Mouse (Mus musculus) midbrain, embryonic 14.5 days (tissue): ENCODE results near the gene Fgfr2. TPM values are rescaled to one million over a fixed set of nuclear protein-coding genes. Genes with fewer than 3 reads are reported as not detected.

ENCODE experiments used
- ATAC-seq: fragments of 200-750 bp; cut with Nextera tagmentation; 2 replicates; pipeline ENCODE4 v1.8.0; 2017; ENCODE audit warnings: moderate number of reproducible peaks, moderate library complexity; ENCODE audit not compliant: low FRiP score, low TSS enrichment
- DNase-seq: peaks from one replicate; pipeline ENCODE4 v3.0.0-alpha.2; 2015
- H3K27ac ChIP-seq: fragments of 300-500 bp; sonication (generic); replicated peaks from 2 replicates; pipeline ENCODE4 v1.5.1; 2014; ENCODE audit warnings: mild to moderate bottlenecking, low read depth, low read length, moderate library complexity
- H3K27me3 ChIP-seq: fragments of 300-500 bp; sonication (generic); 2 replicates; pipeline ENCODE4 v1.6.1; 2014; ENCODE audit warnings: low read length, control low read depth, mixed read lengths; ENCODE audit not compliant: control insufficient read depth, insufficient read depth
- H3K36me3 ChIP-seq: fragments of 300-500 bp; sonication (generic); 2 replicates; pipeline ENCODE4 v1.6.1; 2014; ENCODE audit warnings: low read length, control low read depth; ENCODE audit not compliant: control insufficient read depth, insufficient read depth
- H3K4me1 ChIP-seq: fragments of 300-500 bp; sonication (generic); 2 replicates; pipeline ENCODE4 v1.6.1; 2014; ENCODE audit warnings: mild to moderate bottlenecking, antibody characterized with exemption, low read length, control low read depth; ENCODE audit not compliant: control insufficient read depth, insufficient read depth
- H3K4me2 ChIP-seq: fragments of 300-500 bp; sonication (generic); 2 replicates; pipeline ENCODE4 v1.6.1; 2014; ENCODE audit warnings: mild to moderate bottlenecking, low read length, moderate library complexity
- H3K4me3 ChIP-seq: fragments of 300-500 bp; sonication (generic); replicated peaks from 2 replicates; pipeline ENCODE4 v1.5.1; 2014; ENCODE audit warnings: low read depth, low read length
- H3K9ac ChIP-seq: fragments of 300-500 bp; sonication (generic); replicated peaks from 2 replicates; pipeline ENCODE4 v1.6.1; 2014; ENCODE audit warnings: mild to moderate bottlenecking, low read length, moderate library complexity
- H3K9me3 ChIP-seq: fragments of 300-500 bp; sonication (generic); 2 replicates; pipeline ENCODE4 v1.6.1; 2016; ENCODE audit warnings: low read length, control low read depth, mixed read lengths; ENCODE audit not compliant: control insufficient read depth
- WGBS: fragments of 180-500 bp; shearing (Covaris S2); extraction: QIAGEN DNeasy Blood & Tissue Kit; methylation state at CpG from one replicate; pipeline ENCODE4 v1.1.7; 2014; 5-methylcytosine and 5-hydroxymethylcytosine counted together
- polyA plus RNA-seq: library from polyadenylated mRNA; unstranded; fragments of >200 nt; fragmentation: Nextera tagmentation; extraction: Ambion mirVana; gene quantifications from 2 replicates; pipeline ENCODE4 v1.2.1, GENCODE M21; 2014

The Fgfr2 gene
- polyA plus RNA-seq, 1 experiment from 2014 or later: 28.1 TPM

DNA sequence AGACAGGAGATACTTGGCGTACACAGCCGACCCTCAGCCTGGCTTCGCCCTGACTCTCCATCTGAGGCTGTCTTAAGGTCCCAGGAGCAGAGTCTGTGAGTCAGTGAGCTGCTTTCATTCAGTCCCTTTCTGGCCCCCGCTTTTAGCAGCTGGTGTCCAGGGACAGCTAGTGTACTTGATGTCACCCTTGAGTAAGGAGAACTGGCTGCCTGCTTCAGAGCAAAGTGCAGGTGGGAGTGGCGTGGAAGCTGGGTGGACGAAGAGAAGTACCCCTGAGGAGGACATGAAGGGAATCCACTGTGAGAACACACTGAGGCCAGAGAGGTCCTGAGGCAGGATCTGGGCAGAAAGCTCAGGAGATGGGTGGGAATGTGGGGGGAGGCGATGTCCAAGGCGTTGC, 2184.3 kb downstream of the Fgfr2 start:
- no peak for ATAC-seq

DNA sequence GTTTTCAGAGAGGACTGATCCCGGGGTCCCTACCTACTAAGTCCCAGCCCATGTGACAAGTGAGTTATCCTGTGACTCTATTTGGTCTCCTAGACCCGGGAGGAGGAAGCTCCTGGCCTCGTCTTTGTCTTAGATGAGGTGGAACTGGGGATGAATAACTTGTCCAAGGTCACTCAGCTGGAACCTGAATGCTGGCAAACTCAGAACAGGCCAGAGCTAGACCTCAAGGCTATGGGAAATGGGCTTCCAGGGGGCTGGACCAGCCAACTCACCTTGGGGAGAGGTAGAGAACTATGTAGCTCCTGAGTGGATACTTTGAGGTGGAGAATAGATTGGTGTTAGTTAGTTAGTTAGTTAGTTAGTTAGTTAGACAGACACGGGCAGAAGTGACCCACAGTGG, 2185.1 kb downstream of the Fgfr2 start:
- DNase-seq: no peak

More for the DNA sequence above, 2184.3 kb downstream of the Fgfr2 start:
- no peaks in the 10 kb centered on the region for H3K9me3 ChIP-seq
- no peak for DNase-seq
- H3K27me3 ChIP-seq: peaks cover 52% of the 10 kb centered on the region
- H3K9ac ChIP-seq: no peak overlapping the region
- 93% methylated on average over 8 of the region's 8 CpGs for WGBS
- no peak overlapping the region for H3K4me3 ChIP-seq
- H3K4me2 ChIP-seq: no peak overlapping the region
- H3K27ac ChIP-seq: no peak overlapping the region
- peaks cover 11% of the 10 kb centered on the region; the same call in 1 of the 2 replicates for H3K4me1 ChIP-seq
- no peaks in the 10 kb centered on the region for H3K36me3 ChIP-seq

DNA sequence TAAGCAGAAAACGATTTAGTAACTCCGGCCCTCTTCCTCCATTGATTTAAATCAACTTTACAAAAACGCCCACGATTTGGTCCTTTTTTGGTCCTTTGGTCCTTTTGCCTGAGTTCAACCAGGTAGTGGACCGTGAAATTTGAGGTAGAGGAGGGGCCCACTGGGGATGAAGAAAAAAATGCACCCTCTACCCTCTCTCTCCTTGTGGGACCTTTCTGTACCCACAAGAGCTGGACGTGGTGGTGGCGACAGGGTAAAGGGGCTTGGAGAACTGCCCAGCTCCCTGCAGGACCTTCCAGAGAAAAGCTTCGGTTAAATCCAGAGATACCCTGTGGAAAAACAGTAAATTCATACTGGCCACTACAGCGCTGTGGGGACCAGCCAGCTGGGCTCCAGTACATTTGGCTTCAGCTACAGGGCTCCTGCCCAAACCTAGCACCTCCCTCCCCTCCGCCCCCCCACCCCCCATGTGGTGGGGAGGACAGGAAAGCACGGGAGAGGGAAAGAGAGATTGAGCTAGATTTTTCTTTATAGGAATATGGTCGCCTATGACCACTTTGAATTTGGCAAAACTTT, 2185.8 kb downstream of the Fgfr2 start:
- peaks cover 59% of the 10 kb centered on the region for H3K27me3 ChIP-seq
- no peak overlapping the region; the same call in 1 of the 2 replicates for H3K4me2 ChIP-seq
- 30% methylated on average over 12 of the region's 12 CpGs for WGBS
- H3K36me3 ChIP-seq: no peaks in the 10 kb centered on the region
- H3K9ac ChIP-seq: no peak overlapping the region
- H3K4me3 ChIP-seq: no peak overlapping the region
- H3K4me1 ChIP-seq: peaks cover 11% of the 10 kb centered on the region; the same call in 1 of the 2 replicates
- DNase-seq (no peak), ATAC-seq (no peak)
- no peaks in the 10 kb centered on the region for H3K9me3 ChIP-seq
- H3K27ac ChIP-seq: no peak overlapping the region

More for the DNA sequence above, 2185.1 kb downstream of the Fgfr2 start:
- no peaks in the 10 kb centered on the region for H3K9me3 ChIP-seq
- no peak overlapping the region for H3K9ac ChIP-seq
- no peak overlapping the region for H3K27ac ChIP-seq
- H3K36me3 ChIP-seq: no peaks in the 10 kb centered on the region
- H3K4me3 ChIP-seq: no peak overlapping the region
- H3K4me1 ChIP-seq: peaks cover 11% of the 10 kb centered on the region; the same call in 1 of the 2 replicates
- H3K27me3 ChIP-seq: peaks cover 59% of the 10 kb centered on the region
- H3K4me2 ChIP-seq: no peak overlapping the region
- ATAC-seq: no peak
- WGBS: 45% methylated on average over 4 of the region's 4 CpGs

DNA sequence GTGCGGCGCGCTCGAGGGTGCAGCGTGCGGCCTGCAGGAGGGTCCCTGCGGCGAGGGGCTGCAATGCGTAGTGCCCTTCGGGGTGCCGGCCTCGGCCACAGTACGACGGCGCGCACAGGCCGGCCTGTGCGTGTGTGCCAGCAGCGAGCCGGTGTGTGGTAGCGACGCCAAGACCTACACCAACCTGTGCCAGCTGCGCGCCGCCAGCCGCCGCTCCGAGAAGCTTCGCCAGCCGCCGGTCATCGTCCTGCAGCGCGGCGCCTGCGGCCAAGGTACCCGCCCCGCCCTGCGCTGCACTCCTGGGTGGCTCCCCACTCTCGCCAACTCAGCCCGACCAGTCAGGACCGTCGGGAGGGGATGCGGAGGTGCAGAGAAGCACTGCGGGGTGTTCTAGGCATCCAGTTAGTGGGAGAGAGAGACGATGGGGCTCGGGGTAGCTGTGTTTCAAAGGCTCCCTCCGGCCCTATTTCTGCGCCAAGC, 2186.6 kb downstream of the Fgfr2 start:
- peak; percentile 12 for DNase-seq

DNA sequence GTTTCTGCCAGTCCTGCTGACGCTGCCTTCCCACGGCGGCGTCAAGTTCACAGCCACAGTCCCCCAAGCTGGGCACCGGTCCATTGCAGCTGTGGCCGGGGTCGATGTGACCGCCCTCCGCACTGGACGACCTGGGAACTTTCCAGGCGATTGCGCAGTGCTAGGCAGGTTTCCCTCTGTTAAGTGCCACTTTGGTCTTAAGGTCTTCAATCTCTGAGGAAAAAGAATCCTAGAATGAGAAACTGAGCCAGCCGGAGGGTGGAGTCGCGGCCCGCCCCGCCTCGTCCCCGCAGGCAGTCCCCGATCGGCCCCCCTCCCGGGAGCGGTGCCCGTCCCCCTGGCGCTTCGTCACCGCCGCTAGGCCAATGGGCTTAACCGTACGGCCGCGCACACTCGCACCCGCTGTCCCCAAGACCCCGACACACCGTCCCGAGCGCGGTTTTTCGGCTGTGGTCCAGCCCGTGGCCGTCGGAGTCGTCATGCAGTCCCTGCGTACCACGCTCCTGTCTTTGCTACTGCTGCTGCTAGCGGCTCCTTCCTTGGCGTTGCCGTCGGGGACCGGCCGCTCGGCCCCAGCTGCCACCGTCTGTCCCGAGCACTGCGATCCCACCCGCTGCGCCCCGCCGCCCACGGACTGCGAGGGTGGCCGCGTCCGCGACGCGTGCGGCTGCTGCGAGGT, 2187.2 kb downstream of the Fgfr2 start, which contains the start of gene Htra1:
Htra1 (plus strand) TSS at position 319 of the 679 bp plus-strand sequence.
- ATAC-seq (no peak), DNase-seq (peak; percentile 56)
- peak within 1 kb of the TSS; percentile 60 for H3K4me2 ChIP-seq
- H3K27me3 ChIP-seq: peaks cover 59% of the 10 kb centered on the region
- no peaks in the 10 kb centered on the region for H3K36me3 ChIP-seq
- H3K4me3 ChIP-seq: peak within 1 kb of the TSS; percentile 40
- H3K9me3 ChIP-seq: no peaks in the 10 kb centered on the region
- H3K27ac ChIP-seq: no peak within 1 kb of the TSS
- peak within 1 kb of the TSS; percentile 29 for H3K9ac ChIP-seq
- peaks cover 11% of the 10 kb centered on the region; the same call in 1 of the 2 replicates for H3K4me1 ChIP-seq
- WGBS: under 1% methylated on average over 70 of the region's 70 CpGs

More for the DNA sequence above, 2186.6 kb downstream of the Fgfr2 start:
- Histone ChIP-seq H3K4me3 (peak overlapping the region; percentile 40), H3K27me3 (peaks cover 59% of the 10 kb centered on the region), H3K27ac (no peak overlapping the region), H3K4me1 (peaks cover 11% of the 10 kb centered on the region; the same call in 1 of the 2 replicates), H3K36me3 (no peaks in the 10 kb centered on the region), H3K4me2 (peak overlapping the region; percentile 60), H3K9me3 (no peaks in the 10 kb centered on the region), H3K9ac (peak overlapping the region; percentile 29)
- no peak for ATAC-seq
- WGBS: 1% methylated on average over 48 of the region's 49 CpGs

DNA sequence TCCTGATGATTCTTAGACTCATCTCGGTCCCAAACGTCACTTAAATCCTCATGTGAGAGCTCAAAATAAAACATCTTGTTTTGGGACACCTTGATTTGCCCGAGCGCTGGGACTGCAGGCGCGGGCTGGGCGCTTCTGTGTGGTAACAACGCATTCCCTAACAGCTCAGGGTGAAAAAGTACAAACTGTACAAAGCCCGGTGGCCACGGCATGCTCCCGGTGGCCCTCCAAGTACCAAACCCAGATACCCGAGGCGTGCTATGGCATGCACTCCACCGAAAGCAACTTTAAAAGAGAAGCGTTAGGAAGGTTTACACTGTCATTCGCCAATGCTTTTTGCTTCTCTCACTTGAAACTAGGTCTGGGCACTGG, 2187.7 kb downstream of the Fgfr2 start:
- ATAC-seq (no peak), DNase-seq (no peak)
- Histone ChIP-seq H3K36me3 (no peaks in the 10 kb centered on the region), H3K27me3 (peaks cover 59% of the 10 kb centered on the region), H3K4me2 (peak overlapping the region; percentile 60), H3K27ac (no peak overlapping the region), H3K9ac (no peak overlapping the region), H3K9me3 (no peaks in the 10 kb centered on the region), H3K4me3 (peak overlapping the region; percentile 40), H3K4me1 (peaks cover 11% of the 10 kb centered on the region; the same call in 1 of the 2 replicates)
- WGBS: 10% methylated on average over 16 of the region's 16 CpGs

DNA sequence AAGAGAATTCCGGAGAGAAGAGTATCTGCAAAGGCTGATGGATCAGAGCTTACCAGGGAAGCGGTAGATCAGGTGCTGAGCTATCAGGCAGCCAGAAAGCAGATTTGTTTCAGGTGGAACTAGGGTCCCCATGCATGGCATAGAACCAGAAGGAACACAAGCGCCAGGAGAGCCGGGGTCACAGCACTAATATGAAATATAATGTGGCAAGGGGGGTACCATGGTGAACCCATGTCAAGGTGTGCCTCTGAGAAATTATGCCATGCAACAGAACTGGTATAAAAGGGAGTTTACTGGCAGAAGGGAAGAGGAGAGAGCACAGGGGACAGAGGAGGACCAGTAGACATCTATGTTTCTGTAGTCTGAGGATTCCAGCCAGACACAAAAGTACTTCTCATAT, 2188.5 kb downstream of the Fgfr2 start:
- ATAC-seq: no peak
- Histone ChIP-seq H3K36me3 (no peaks in the 10 kb centered on the region), H3K9ac (no peak overlapping the region), H3K4me1 (peaks cover 11% of the 10 kb centered on the region; the same call in 1 of the 2 replicates), H3K4me2 (no peak overlapping the region), H3K27me3 (peaks cover 59% of the 10 kb centered on the region), H3K4me3 (no peak overlapping the region), H3K27ac (no peak overlapping the region), H3K9me3 (no peaks in the 10 kb centered on the region)
- WGBS: 88% methylated on average over 4 of the region's 4 CpGs
- DNase-seq: no peak

DNA sequence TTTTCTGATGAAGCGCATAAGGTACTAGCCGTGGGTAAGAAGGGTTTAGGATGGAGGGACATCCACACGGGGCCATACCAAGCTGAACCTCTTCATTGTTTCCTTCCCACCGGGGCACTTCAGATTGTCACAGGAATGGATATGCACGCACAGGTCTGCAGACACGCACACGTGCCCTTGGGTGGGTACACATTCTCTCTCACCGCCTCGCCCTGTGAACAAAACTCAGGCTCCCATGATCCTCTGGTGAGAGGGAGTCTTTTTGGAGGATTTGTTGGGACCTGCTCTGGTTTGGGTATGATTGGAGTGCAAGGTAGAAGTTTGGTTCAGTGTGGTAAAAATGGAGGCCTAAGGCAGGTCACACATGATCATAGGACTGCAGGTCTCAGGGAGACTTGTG, 2190.2 kb downstream of the Fgfr2 start:
- ATAC-seq: no peak
- H3K9ac ChIP-seq: no peak overlapping the region
- no peak overlapping the region for H3K27ac ChIP-seq
- WGBS: 84% methylated on average over 9 of the region's 9 CpGs
- no peaks in the 10 kb centered on the region for H3K36me3 ChIP-seq
- no peaks in the 10 kb centered on the region for H3K9me3 ChIP-seq
- H3K4me2 ChIP-seq: no peak overlapping the region
- H3K4me1 ChIP-seq: peaks cover 11% of the 10 kb centered on the region; the same call in 1 of the 2 replicates
- no peak for DNase-seq
- H3K4me3 ChIP-seq: no peak overlapping the region
- H3K27me3 ChIP-seq: peaks cover 47% of the 10 kb centered on the region
